Mouse (Mus musculus) stomach, embryonic 16.5 days (tissue): Measurements from ENCODE around the gene Qpct. TPM values are rescaled to one million over a fixed set of nuclear protein-coding genes. Genes with fewer than 3 reads are reported as not detected.

Source experiments
- ATAC-seq: fragments of 200-750 bp; cut with Nextera tagmentation; 2 replicates; pipeline ENCODE4 v1.8.0; 2017; ENCODE audit warnings: moderate number of reproducible peaks, moderate TSS enrichment; ENCODE audit not compliant: insufficient read depth, low FRiP score
- H3K27ac ChIP-seq: fragments of 300-500 bp; sonication (generic); 2 replicates; pipeline ENCODE4 v1.5.1; 2014; ENCODE audit warnings: low read length
- H3K27me3 ChIP-seq: fragments of 300-500 bp; sonication (generic); 2 replicates; pipeline ENCODE4 v1.6.1; 2014; ENCODE audit warnings: low read length, control low read depth, mixed read lengths; ENCODE audit not compliant: control insufficient read depth, insufficient read depth
- H3K36me3 ChIP-seq: fragments of 300-500 bp; sonication (generic); 2 replicates; pipeline ENCODE4 v1.6.1; 2014; ENCODE audit warnings: low read length; ENCODE audit not compliant: control insufficient read depth, insufficient read depth
- H3K4me1 ChIP-seq: fragments of 300-500 bp; sonication (generic); 2 replicates; pipeline ENCODE4 v1.6.1; 2014; ENCODE audit warnings: low read length, control low read depth, mixed read lengths; ENCODE audit not compliant: control insufficient read depth, insufficient read depth
- H3K4me2 ChIP-seq: fragments of 300-500 bp; sonication (generic); 2 replicates; pipeline ENCODE4 v1.6.1; 2014; ENCODE audit warnings: low read depth, low read length, mixed read lengths
- H3K4me3 ChIP-seq: fragments of 300-500 bp; sonication (generic); replicated peaks from 2 replicates; pipeline ENCODE4 v1.5.1; 2014; ENCODE audit warnings: mild to moderate bottlenecking, low read length
- H3K9ac ChIP-seq: fragments of 300-500 bp; sonication (generic); 2 replicates; pipeline ENCODE4 v1.6.1; 2014; ENCODE audit warnings: low read length
- H3K9me3 ChIP-seq: fragments of 300-500 bp; sonication (generic); replicated peaks from 2 replicates; pipeline ENCODE4 v1.6.1; 2016; ENCODE audit warnings: low read length, control low read depth; ENCODE audit not compliant: control insufficient read depth
- WGBS: fragments of 180-500 bp; shearing (Covaris S2); extraction: QIAGEN DNeasy Blood & Tissue Kit; methylation state at CpG from one replicate; pipeline ENCODE4 v1.1.7; 2014; 5-methylcytosine and 5-hydroxymethylcytosine counted together
- polyA plus RNA-seq: library from polyadenylated mRNA; unstranded; fragments of >200 nt; fragmentation: Nextera tagmentation; extraction: Ambion mirVana; gene quantifications from 2 replicates; pipeline ENCODE4 v1.2.1, GENCODE M21; 2015

The Qpct gene
- polyA plus RNA-seq, 1 experiment from 2014 or later, result 18.4 TPM

DNA sequence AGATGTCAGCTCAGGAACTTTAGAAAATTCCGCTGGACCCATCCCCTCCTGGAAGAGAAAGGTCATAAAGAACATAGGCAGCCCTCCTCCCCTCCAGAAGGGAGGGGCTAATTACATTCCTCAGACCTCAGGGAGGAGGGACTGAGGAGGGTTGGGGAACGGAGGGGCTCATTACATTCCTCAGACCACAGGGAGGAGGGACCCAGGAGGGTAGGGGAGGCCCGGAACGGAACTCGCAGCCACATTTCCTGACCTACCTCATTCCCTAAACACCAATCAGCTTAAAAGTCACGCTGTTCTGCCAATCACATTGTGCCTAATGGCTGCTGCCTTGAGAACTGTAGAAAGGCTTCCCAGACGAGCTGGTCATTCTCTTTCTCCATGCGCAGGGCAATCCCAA, 82.0 kb downstream of the Qpct start:
- Histone ChIP-seq H3K36me3 (no peaks in the 10 kb centered on the region), H3K9me3 (no peaks in the 10 kb centered on the region), H3K9ac (no peak overlapping the region), H3K27me3 (no peaks in the 10 kb centered on the region), H3K4me2 (no peak overlapping the region), H3K4me3 (no peak overlapping the region), H3K27ac (no peak overlapping the region), H3K4me1 (no peaks in the 10 kb centered on the region)
- no peak for ATAC-seq
- 50% methylated on average over 8 of the region's 8 CpGs for WGBS

DNA sequence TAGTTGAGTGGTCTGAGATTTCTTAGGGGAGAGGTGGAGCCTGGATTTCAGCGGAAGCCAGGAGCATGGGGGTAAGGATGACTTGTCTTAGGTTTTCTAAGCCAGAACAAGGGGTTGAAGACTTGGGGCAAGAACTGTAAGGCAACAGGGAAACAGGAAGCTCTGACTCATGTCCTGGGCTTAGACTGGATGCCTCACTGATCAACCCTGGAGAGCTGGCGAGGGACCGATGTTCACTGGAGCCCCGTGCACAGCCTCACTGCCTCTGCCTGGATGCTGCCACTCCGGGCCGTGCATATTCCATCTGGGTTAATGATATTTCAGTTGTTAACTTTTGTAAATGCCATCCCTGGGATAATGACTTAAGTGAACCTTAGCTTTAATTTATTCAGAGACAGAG, 84.1 kb downstream of the Qpct start:
- peaks cover 2% of the 10 kb centered on the region; the same call in 1 of the 2 replicates for H3K9me3 ChIP-seq
- no peaks in the 10 kb centered on the region for H3K36me3 ChIP-seq
- H3K9ac ChIP-seq, result no peak overlapping the region
- no peak overlapping the region for H3K4me2 ChIP-seq
- H3K4me3 ChIP-seq, result no peak overlapping the region
- WGBS, result 81% methylated on average over 6 of the region's 6 CpGs
- no peak for ATAC-seq
- H3K4me1 ChIP-seq, result no peaks in the 10 kb centered on the region
- no peak overlapping the region for H3K27ac ChIP-seq
- no peaks in the 10 kb centered on the region for H3K27me3 ChIP-seq

DNA sequence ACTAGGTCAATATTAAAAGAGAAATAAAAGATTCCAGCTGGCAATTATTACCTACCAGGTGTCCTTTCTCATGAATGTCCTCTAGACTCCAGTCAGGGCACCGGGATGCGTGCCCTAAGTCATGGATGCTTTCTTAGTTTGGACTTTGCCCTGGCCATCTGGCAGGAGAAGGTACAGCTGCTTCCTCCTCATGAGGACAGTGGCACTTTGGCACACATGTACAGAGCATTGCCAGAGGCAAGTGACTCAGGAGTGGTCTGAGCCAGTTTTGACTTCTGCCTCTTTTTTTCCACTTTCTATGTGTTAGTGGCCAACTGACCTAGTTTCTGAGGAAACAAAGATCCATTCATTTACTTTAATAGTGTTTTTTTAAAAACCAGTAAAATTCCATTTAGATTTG, 84.7 kb downstream of the Qpct start:
- H3K27me3 ChIP-seq, result no peaks in the 10 kb centered on the region
- H3K4me2 ChIP-seq, result no peak overlapping the region
- no peaks in the 10 kb centered on the region for H3K4me1 ChIP-seq
- 60% methylated on average over 2 of the region's 2 CpGs for WGBS
- H3K9me3 ChIP-seq, result peaks cover 4% of the 10 kb centered on the region; the same call in 1 of the 2 replicates
- H3K9ac ChIP-seq, result no peak overlapping the region
- no peak overlapping the region for H3K4me3 ChIP-seq
- H3K36me3 ChIP-seq, result no peaks in the 10 kb centered on the region
- H3K27ac ChIP-seq, result no peak overlapping the region
- ATAC-seq, result no peak

Other genes with a start within 250 kb of the Qpct start
- gene Heatr5b, start 216.5 kb upstream of the Qpct start, polyA plus RNA-seq, result 12.0 and 14.0 TPM in 2 replicates
- 38.3 and 43.6 TPM in 2 replicates for gene Gpatch11, start 216.3 kb upstream of the Qpct start, polyA plus RNA-seq
- 10.7 and 13.1 TPM in 2 replicates for gene Eif2ak2, start 169.3 kb upstream of the Qpct start, polyA plus RNA-seq
- 0.21 TPM in 2 replicates for gene Sult6b1, start 144.9 kb upstream of the Qpct start, polyA plus RNA-seq
- gene Cebpzos, start 135.4 kb upstream of the Qpct start, polyA plus RNA-seq, result 99.8 and 113 TPM in 2 replicates
- gene Cebpz, start 114.8 kb upstream of the Qpct start, polyA plus RNA-seq, result 47.3 and 48.2 TPM in 2 replicates
- gene Ndufaf7, start 114.8 kb upstream of the Qpct start, polyA plus RNA-seq, result 42.4 and 51.1 TPM in 2 replicates
- 32.9 and 35.7 TPM in 2 replicates for gene Prkd3, start 31.1 kb upstream of the Qpct start, polyA plus RNA-seq